Mouse (Mus musculus) c-Kit-positive CD71-negative TER-119-negative erythroid progenitor cells, embryonic 14.5 days (primary cell): ENCODE measurements around the gene Son.
A peak's percentile ranks its signal among the peaks of the same experiment; 100 is the strongest.

Experiments used
- DNase-seq: peaks from one replicate; pipeline ENCODE4 v3.0.0-alpha.2; 2013; ENCODE audit warnings: low read depth

Son gene

GRCm38 (mm10) chr16:91647461-91648219 is at the start of gene Son:
Son (plus strand) TSS chr16:91647506.
- peak; percentile 91 for DNase-seq

GRCm38 (mm10) chr16:91597672-91598010 is 49.7 kb upstream of the Son start, which contains the start of gene Tmem50b:
Tmem50b (minus strand) TSS chr16:91597800.
- DNase-seq: peak; percentile 96

GRCm38 (mm10) chr16:91599242-91599641 is 48.1 kb upstream of the Son start:
- no peak for DNase-seq

- DNase-seq: no peak
Measured at GRCm38 (mm10) chr16:91601081-91601480, 46.2 kb upstream of the Son start.

- DNase-seq: no peak
Measured at GRCm38 (mm10) chr16:91601693-91602092, 45.6 kb upstream of the Son start.

GRCm38 (mm10) chr16:91605156-91605555 is 42.1 kb upstream of the Son start:
- DNase-seq: no peak

- DNase-seq: peak; percentile 36
Measured at GRCm38 (mm10) chr16:91606958-91607357, 40.3 kb upstream of the Son start.

- DNase-seq: no peak
Measured at GRCm38 (mm10) chr16:91609501-91610245, 37.6 kb upstream of the Son start.

GRCm38 (mm10) chr16:91611248-91611647 is 36.1 kb upstream of the Son start:
- DNase-seq: peak; percentile 40

GRCm38 (mm10) chr16:91612525-91612924 is 34.8 kb upstream of the Son start:
- DNase-seq: no peak

GRCm38 (mm10) chr16:91614552-91614951 is 32.8 kb upstream of the Son start:
- DNase-seq: no peak

GRCm38 (mm10) chr16:91618511-91619501 is 28.5 kb upstream of the Son start, which contains the start of gene Dnajc28:
Dnajc28 (minus strand) TSS chr16:91619026.
- DNase-seq: peak; percentile 64

- no peak for DNase-seq
Measured at GRCm38 (mm10) chr16:91620185-91620584, 27.1 kb upstream of the Son start.

GRCm38 (mm10) chr16:91620991-91621390 is 26.3 kb upstream of the Son start:
- DNase-seq: no peak

GRCm38 (mm10) chr16:91623074-91623473 is 24.2 kb upstream of the Son start:
- no peak for DNase-seq

- no peak for DNase-seq
Measured at GRCm38 (mm10) chr16:91627831-91628230, 19.5 kb upstream of the Son start.

GRCm38 (mm10) chr16:91628673-91629072 is 18.6 kb upstream of the Son start:
- DNase-seq: no peak

- DNase-seq: no peak
Measured at GRCm38 (mm10) chr16:91629749-91630148, 17.6 kb upstream of the Son start.

GRCm38 (mm10) chr16:91630584-91630983 is 16.7 kb upstream of the Son start:
- DNase-seq: no peak

GRCm38 (mm10) chr16:91632439-91632838 is 14.9 kb upstream of the Son start:
- no peak for DNase-seq

GRCm38 (mm10) chr16:91632940-91633339 is 14.4 kb upstream of the Son start:
- DNase-seq: no peak

- DNase-seq: no peak
Measured at GRCm38 (mm10) chr16:91633641-91634040, 13.7 kb upstream of the Son start.
